Mouse (Mus musculus) MEL (cell line): ENCODE data around the gene Kit.

Experiments used
- CHD1 ChIP-seq: IDR thresholded peaks from 2 replicates; pipeline ENCODE4 v1.6.1; 2012; ENCODE audit warnings: low read depth, mild to moderate bottlenecking, inconsistent platforms, low read length, improper control_type of control experiment
- CHD2 ChIP-seq: IDR thresholded peaks from 2 replicates; pipeline ENCODE4 v1.6.1; 2011; ENCODE audit warnings: low read length, improper control_type of control experiment
- CTCF ChIP-seq, 3 experiments: IDR thresholded peaks in 2 of 3; conservative IDR thresholded peaks in 1 of 3; 2 replicates each; pipeline ENCODE4 v1.5.1; 2011 to 2012; ENCODE audit warnings: low read length in 3 of 3, low read depth in 2 of 3, mild to moderate bottlenecking in 2 of 3, improper control_type of control experiment in 1 of 3, inconsistent platforms in 1 of 3, mixed read lengths in 1 of 3, moderate library complexity in 1 of 3; ENCODE audit not compliant: control insufficient read depth in 1 of 3, insufficient read depth in 1 of 3, poor library complexity in 1 of 3, severe bottlenecking in 1 of 3
- HCFC1 ChIP-seq: IDR thresholded peaks from 2 replicates; pipeline ENCODE4 v1.6.1; 2012; ENCODE audit warnings: low read depth, mild to moderate bottlenecking, inconsistent platforms, low read length, improper control_type of control experiment, moderate library complexity
- MAZ ChIP-seq: IDR thresholded peaks from 2 replicates; pipeline ENCODE4 v1.6.1; 2012; ENCODE audit warnings: low read depth, mild to moderate bottlenecking, inconsistent platforms, low read length, improper control_type of control experiment
- POLR2A ChIP-seq, 2 experiments: IDR thresholded peaks; 2 replicates each; pipeline ENCODE4 v1.6.1; 2011 to 2012; ENCODE audit warnings: low read length in 2 of 2, mild to moderate bottlenecking in 2 of 2, control low read depth in 1 of 2, improper control_type of control experiment in 1 of 2, low read depth in 1 of 2, moderate library complexity in 1 of 2; ENCODE audit not compliant: control insufficient read depth in 1 of 2, insufficient read depth in 1 of 2, poor library complexity in 1 of 2
- POLR2AphosphoS2 ChIP-seq: IDR thresholded peaks from 2 replicates; pipeline ENCODE4 v1.6.1; 2011; ENCODE audit warnings: low read length, improper control_type of control experiment
- SIN3A ChIP-seq: IDR thresholded peaks from 2 replicates; pipeline ENCODE4 v1.6.1; 2012; ENCODE audit warnings: low read length, improper control_type of control experiment, inconsistent platforms
- SMC3 ChIP-seq: IDR thresholded peaks from 2 replicates; pipeline ENCODE4 v1.6.1; 2011; ENCODE audit warnings: low read depth, low read length, improper control_type of control experiment
- ZKSCAN1 ChIP-seq: IDR thresholded peaks from 2 replicates; pipeline ENCODE4 v1.6.1; 2012; ENCODE audit warnings: low read depth, mild to moderate bottlenecking, inconsistent platforms, low read length, improper control_type of control experiment, moderate library complexity

DNA sequence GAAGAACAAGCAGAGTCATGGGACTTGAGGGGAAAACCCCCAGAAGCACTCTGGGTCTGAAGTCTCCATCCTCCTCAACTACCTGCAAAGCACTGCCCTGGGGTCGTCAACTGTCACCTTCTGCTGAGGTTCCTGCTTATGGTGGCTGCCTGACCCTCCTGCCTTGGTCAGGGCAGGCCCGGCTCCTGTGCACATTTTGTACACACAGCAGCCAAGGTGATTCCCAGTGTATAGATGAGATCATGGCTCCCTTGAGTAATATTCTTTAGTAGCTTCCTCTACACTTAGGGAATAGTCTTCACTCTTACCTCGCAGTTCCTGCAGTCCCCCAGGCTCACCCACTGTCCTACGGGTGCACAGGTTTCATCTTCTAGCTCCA, 29.5 kb upstream of the Kit start:
- no peak for TF ChIP-seq CTCF (IDR thresholded peaks at IDR 0.05 in 2 of 3, conservative IDR thresholded peaks at IDR 0.05 in 1 of 3; ENCODE audit: control insufficient read depth in 1 of 3, insufficient read depth in 1 of 3, low read depth in 2 of 3, low read length in 3 of 3, poor library complexity in 1 of 3, severe bottlenecking in 1 of 3)
- TF ChIP-seq POLR2A (IDR thresholded peaks at IDR 0.05; ENCODE audit: control insufficient read depth in 1 of 2, insufficient read depth in 1 of 2, low read depth in 1 of 2, low read length in 2 of 2, poor library complexity in 1 of 2): no peak
- TF ChIP-seq MAZ: no peak
- no peak for TF ChIP-seq SIN3A
- no peak for TF ChIP-seq POLR2AphosphoS2
- TF ChIP-seq CHD1: no peak
- no peak for TF ChIP-seq CHD2
- TF ChIP-seq HCFC1: no peak
- no peak for TF ChIP-seq ZKSCAN1
- TF ChIP-seq SMC3: no peak
